Mouse (Mus musculus) CH12.LX (cell line): ENCODE data around the gene Olfr1410. TPM values are rescaled to one million over a fixed set of nuclear protein-coding genes. Genes with fewer than 3 reads are reported as not detected.

Source experiments
- DNase-seq: peaks from one replicate; pipeline ENCODE4 v3.0.0-alpha.2; 2013; ENCODE audit errors: extremely low read depth
- H3K27ac ChIP-seq: 2 replicates; pipeline ENCODE4 v1.5.1; 2012; ENCODE audit warnings: low read depth, mild to moderate bottlenecking, control low read depth, moderate library complexity; ENCODE audit not compliant: insufficient read depth
- H3K27me3 ChIP-seq: replicated peaks from 2 replicates; pipeline ENCODE3; 2012; ENCODE audit warnings: inconsistent platforms
- H3K36me3 ChIP-seq, 2 experiments: replicated peaks in 1 of 2; 2 replicates each; pipeline versions ENCODE3 to v1.6.1; 2012; ENCODE audit warnings: inconsistent platforms in 1 of 2, low read length in 1 of 2, mild to moderate bottlenecking in 1 of 2, mixed read lengths in 1 of 2, moderate library complexity in 1 of 2; ENCODE audit not compliant: control insufficient read depth in 1 of 2, insufficient read depth in 1 of 2
- H3K4me1 ChIP-seq, 2 experiments: 2 replicates each; pipeline ENCODE4 v1.6.1; 2012; ENCODE audit warnings: inconsistent platforms in 1 of 2, moderate library complexity in 1 of 2; ENCODE audit not compliant: insufficient read depth in 2 of 2, control insufficient read depth in 1 of 2
- H3K4me2 ChIP-seq: 2 replicates; pipeline ENCODE4 v1.6.1; 2012; ENCODE audit warnings: low read depth, mild to moderate bottlenecking, control low read depth; ENCODE audit not compliant: poor library complexity, insufficient read depth, severe bottlenecking
- H3K4me3 ChIP-seq, 3 experiments: fragments of 150-350 bp in 1 of 3; sonication (generic) in 1 of 3; replicated peaks in 1 of 3; 2 replicates each; pipeline versions ENCODE3 to v1.5.1; 2011 to 2012; ENCODE audit warnings: low read depth in 2 of 3, low read length in 2 of 3, mild to moderate bottlenecking in 2 of 3, moderate library complexity in 2 of 3, control low read depth in 1 of 3, improper control_type of control experiment in 1 of 3, inconsistent platforms in 1 of 3, mixed read lengths in 1 of 3; ENCODE audit not compliant: poor library complexity in 1 of 3
- H3K79me2 ChIP-seq: replicated peaks from 2 replicates; pipeline ENCODE4 v1.6.1; 2012; ENCODE audit warnings: mild to moderate bottlenecking, moderate library complexity; ENCODE audit not compliant: control insufficient read depth, poor library complexity, insufficient read depth, severe bottlenecking; ENCODE audit errors: extremely low read depth
- H3K9ac ChIP-seq: 2 replicates; pipeline ENCODE4 v1.6.1; 2012; ENCODE audit warnings: low read depth, mild to moderate bottlenecking, control low read depth, moderate library complexity; ENCODE audit not compliant: insufficient read depth
- H3K9me3 ChIP-seq: replicated peaks from 2 replicates; pipeline ENCODE3; 2012; ENCODE audit warnings: low read length, inconsistent platforms, mixed read lengths
- CHD1 ChIP-seq: IDR thresholded peaks from 2 replicates; pipeline ENCODE4 v1.6.1; 2012; ENCODE audit warnings: low read depth, low read length, improper control_type of control experiment, inconsistent platforms
- CHD2 ChIP-seq: IDR thresholded peaks from 2 replicates; pipeline ENCODE4 v1.6.1; 2011; ENCODE audit warnings: low read length, improper control_type of control experiment
- CTCF ChIP-seq, 2 experiments: IDR thresholded peaks in 1 of 2; conservative IDR thresholded peaks in 1 of 2; 2 replicates each; pipeline ENCODE4 v1.5.1; 2011 to 2012; ENCODE audit warnings: low read depth in 2 of 2, low read length in 2 of 2, improper control_type of control experiment in 1 of 2, inconsistent platforms in 1 of 2, mild to moderate bottlenecking in 1 of 2, moderate library complexity in 1 of 2
- E2F4 ChIP-seq: IDR thresholded peaks from 2 replicates; pipeline ENCODE4 v1.6.1; 2011; ENCODE audit warnings: low read depth, low read length, improper control_type of control experiment; ENCODE audit not compliant: insufficient replicate concordance
- ELF1 ChIP-seq: IDR thresholded peaks from 2 replicates; pipeline ENCODE4 v1.6.1; 2014; ENCODE audit warnings: low read depth, mild to moderate bottlenecking, inconsistent platforms, low read length, improper control_type of control experiment
- ETS1 ChIP-seq: conservative IDR thresholded peaks from 2 replicates; pipeline ENCODE4 v1.6.1; 2012; ENCODE audit warnings: low read depth, mild to moderate bottlenecking, inconsistent platforms, low read length, improper control_type of control experiment, moderate library complexity
- HCFC1 ChIP-seq: IDR thresholded peaks from 2 replicates; pipeline ENCODE4 v1.6.1; 2012; ENCODE audit warnings: low read depth, mild to moderate bottlenecking, inconsistent platforms, low read length, improper control_type of control experiment
- IRF4 ChIP-seq: IDR thresholded peaks from 2 replicates; pipeline ENCODE4 v1.6.1; 2014; ENCODE audit warnings: low read depth, mild to moderate bottlenecking, inconsistent platforms, low read length, improper control_type of control experiment
- JUN ChIP-seq: IDR thresholded peaks from 2 replicates; pipeline ENCODE4 v1.6.1; 2011; ENCODE audit warnings: low read depth, mild to moderate bottlenecking, low read length, improper control_type of control experiment, moderate library complexity; ENCODE audit not compliant: insufficient read depth
- JUND ChIP-seq: conservative IDR thresholded peaks from 2 replicates; pipeline ENCODE4 v1.6.1; 2011; ENCODE audit warnings: low read depth, low read length, improper control_type of control experiment
- KAT2A ChIP-seq: IDR thresholded peaks from 2 replicates; pipeline ENCODE4 v1.6.1; 2012; ENCODE audit warnings: low read length, improper control_type of control experiment, inconsistent platforms; ENCODE audit not compliant: insufficient replicate concordance
- MXI1 ChIP-seq: IDR thresholded peaks from 2 replicates; pipeline ENCODE4 v1.6.1; 2011; ENCODE audit warnings: mild to moderate bottlenecking, low read depth, low read length, improper control_type of control experiment
- MYC ChIP-seq: IDR thresholded peaks from 2 replicates; pipeline ENCODE4 v1.6.1; 2011; ENCODE audit warnings: low read depth, mild to moderate bottlenecking, improper control_type of control experiment, low read length
- NELFE ChIP-seq: IDR thresholded peaks from 2 replicates; pipeline ENCODE4 v1.6.1; 2011; ENCODE audit warnings: low read depth, low read length, improper control_type of control experiment
- NRF1 ChIP-seq: IDR thresholded peaks from 2 replicates; pipeline ENCODE4 v1.6.1; 2014; ENCODE audit warnings: low read depth, mild to moderate bottlenecking, inconsistent platforms, low read length, improper control_type of control experiment, moderate library complexity
- RAD21 ChIP-seq: IDR thresholded peaks from 2 replicates; pipeline ENCODE4 v1.6.1; 2011; ENCODE audit warnings: low read depth, mild to moderate bottlenecking, low read length, improper control_type of control experiment, moderate library complexity
- RCOR1 ChIP-seq: conservative IDR thresholded peaks from 2 replicates; pipeline ENCODE4 v1.6.1; 2012; ENCODE audit warnings: low read depth, mild to moderate bottlenecking, inconsistent platforms, low read length, improper control_type of control experiment
- SIN3A ChIP-seq: IDR thresholded peaks from 2 replicates; pipeline ENCODE4 v1.6.1; 2012; ENCODE audit warnings: low read length, improper control_type of control experiment, inconsistent platforms
- SMC3 ChIP-seq: IDR thresholded peaks from 2 replicates; pipeline ENCODE4 v1.6.1; 2011; ENCODE audit warnings: low read depth, low read length, improper control_type of control experiment
- TCF12 ChIP-seq: IDR thresholded peaks from 2 replicates; pipeline ENCODE4 v1.6.1; 2014; ENCODE audit warnings: low read depth, mild to moderate bottlenecking, inconsistent platforms, low read length, improper control_type of control experiment
- USF2 ChIP-seq: conservative IDR thresholded peaks from 2 replicates; pipeline ENCODE4 v1.6.1; 2011; ENCODE audit warnings: low read depth, low read length, improper control_type of control experiment
- dilution Hi-C: fragments of 300-500 bp; cut with MboI; formaldehyde crosslinking; loops from 2 replicates; pipeline ENCODE4 v1.14.3; 2020; ENCODE audit warnings: low sequenced_read_pairs; ENCODE audit not compliant: extremely low pct_unique_long_range_greater_than_20kb, extremely low pct_ligation_motif_present
- in situ Hi-C: fragments of 300-500 bp; cut with MboI; formaldehyde crosslinking; loops from 3 replicates; pipeline ENCODE4 v1.14.3; 2019; ENCODE audit warnings: low sequenced_read_pairs, low pct_ligation_motif_present, low pct_unique_long_range_greater_than_20kb, mixed read lengths
- polyA plus RNA-seq: library from polyadenylated mRNA; unstranded; fragments of >175 nt; gene quantifications from 2 replicates; pipeline ENCODE4 v1.2.1, GENCODE M21; 2012; ENCODE audit warnings: low read depth; ENCODE audit not compliant: insufficient read length
- total RNA-seq, 2 experiments: library from RNA; depleted of rRNA; stranded (reverse); fragments of 300-350 nt in 1 of 2; fragments of >200 nt in 1 of 2; gene quantifications; 2 replicates each; pipeline ENCODE4 v1.2.3; 2012 to 2014

The Olfr1410 gene
- total and polyA plus RNA-seq, 3 experiments: 0.08 TPM; not detected in 2

GRCm38 (mm10) chr1:92613175-92613574 lies 7.6 kb downstream of the Olfr1410 start:
- in situ Hi-C loops: loop anchor here (5.0 kb wide), 1 partner anchor 96 kb away; the partner anchor contains the start of gene Olfr1414
- H3K9me3 ChIP-seq: peaks cover 6% of the 10 kb centered on the region

DNA sequence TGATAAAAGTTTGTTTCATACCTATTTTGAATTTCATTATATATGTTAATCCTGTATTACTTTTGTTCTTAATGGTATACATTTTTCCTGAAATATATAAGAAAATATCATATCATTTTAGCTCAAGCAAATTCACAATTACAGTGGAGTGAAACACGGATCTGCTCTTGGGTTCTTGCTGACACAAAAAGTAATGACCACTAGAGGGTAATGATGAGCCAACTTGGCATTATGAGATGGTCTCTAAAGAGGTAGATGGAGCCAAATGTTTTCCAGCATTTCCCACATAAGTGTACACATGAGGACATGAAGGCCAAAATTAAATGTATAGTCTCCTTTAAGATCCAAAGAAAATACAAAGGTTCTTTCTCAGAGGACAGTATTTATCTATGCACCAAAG lies 8.9 kb downstream of the Olfr1410 start:
- Histone ChIP-seq H3K27ac (no peak overlapping the region), H3K36me3 (no peaks in the 10 kb centered on the region), H3K79me2 (no peaks in the 10 kb centered on the region), H3K4me1 (no peaks in the 10 kb centered on the region), H3K4me2 (no peak overlapping the region), H3K9ac (no peak overlapping the region), H3K4me3 (no peak overlapping the region), H3K9me3 (peaks cover 6% of the 10 kb centered on the region), H3K27me3 (peaks cover 66% of the 10 kb centered on the region)
- no peak for TF ChIP-seq NRF1
- TF ChIP-seq CTCF (conservative IDR thresholded peaks at IDR 0.05 in 1 of 2, IDR thresholded peaks at IDR 0.05 in 1 of 2; ENCODE audit: low read depth in 2 of 2, low read length in 2 of 2): peak; percentile 37 to 83; a peak in 3 of 4 replicates
- peak; percentile 75 for TF ChIP-seq RAD21
- peak; percentile 60 for TF ChIP-seq SMC3
- in situ Hi-C loops: loop anchor here (5.0 kb wide), 1 partner anchor 97 kb away; the partner anchor contains the start of gene Olfr1414
- dilution Hi-C loops: no loop called here
- DNase-seq: peak; percentile 29

More at GRCm38 (mm10) chr1:92613175-92613574, 7.6 kb downstream of the Olfr1410 start:
- H3K4me1 ChIP-seq: no peaks in the 10 kb centered on the region
- H3K79me2 ChIP-seq: no peaks in the 10 kb centered on the region
- H3K9ac ChIP-seq: no peak overlapping the region
- dilution Hi-C loops: no loop called here
- H3K4me3 ChIP-seq: no peak overlapping the region
- no peak overlapping the region for H3K27ac ChIP-seq
- 0 out of 2 replicates have a peak overlapping the region, but pooled peaks have one; percentile 18 for H3K4me2 ChIP-seq
- H3K36me3 ChIP-seq: no peaks in the 10 kb centered on the region
- peaks cover 67% of the 10 kb centered on the region for H3K27me3 ChIP-seq
- TF ChIP-seq NELFE: no peak
- TF ChIP-seq SIN3A: no peak
- no peak for TF ChIP-seq JUN
- TF ChIP-seq ELF1: no peak
- no peak for TF ChIP-seq RAD21
- no peak for TF ChIP-seq MXI1
- TF ChIP-seq USF2: no peak
- no peak for TF ChIP-seq CHD2
- no peak for TF ChIP-seq HCFC1
- TF ChIP-seq ETS1: no peak
- TF ChIP-seq KAT2A: no peak
- no peak for TF ChIP-seq JUND
- no peak for TF ChIP-seq RCOR1
- no peak for TF ChIP-seq TCF12
- no peak for TF ChIP-seq MYC
- no peak for TF ChIP-seq CHD1
- TF ChIP-seq IRF4: no peak
- TF ChIP-seq E2F4: no peak
- TF ChIP-seq SMC3: no peak
- no peak for DNase-seq
